Mouse (Mus musculus) liver, adult 2 months (tissue): ENCODE measurements around the gene Mtcp1. TPM values are rescaled to one million over a fixed set of nuclear protein-coding genes. Genes with fewer than 3 reads are reported as not detected.
A peak's percentile ranks its signal among the peaks of the same experiment; 100 is the strongest.

Source experiments
- DNase-seq: peaks from one replicate; pipeline ENCODE4 v3.0.0-alpha.2; 2011; ENCODE audit warnings: low read depth, low spot score; ENCODE audit errors: extremely low read depth
- H3K27ac ChIP-seq: fragments of 200-500 bp; replicated peaks from 2 replicates; pipeline ENCODE4 v1.5.1; 2012; ENCODE audit warnings: low read depth, mild to moderate bottlenecking, control low read depth, inconsistent platforms, low read length; ENCODE audit not compliant: insufficient read depth
- H3K27me3 ChIP-seq: fragments of 200-500 bp; 2 replicates; pipeline ENCODE4 v1.6.1; 2012; ENCODE audit warnings: mild to moderate bottlenecking, moderate library complexity, low read length, inconsistent platforms; ENCODE audit not compliant: control insufficient read depth, insufficient read depth
- H3K36me3 ChIP-seq: fragments of 200-500 bp; 2 replicates; pipeline ENCODE4 v1.6.1; 2012; ENCODE audit warnings: low read length, inconsistent platforms; ENCODE audit not compliant: control insufficient read depth, insufficient read depth
- H3K4me1 ChIP-seq: fragments of 200-500 bp; 2 replicates; pipeline ENCODE4 v1.6.1; 2011; ENCODE audit warnings: low read length; ENCODE audit not compliant: control insufficient read depth, insufficient read depth
- H3K4me3 ChIP-seq: fragments of 200-500 bp; 2 replicates; pipeline ENCODE4 v1.5.1; 2011; ENCODE audit warnings: low read depth, mild to moderate bottlenecking, control low read depth, low read length, moderate library complexity; ENCODE audit not compliant: insufficient read depth
- H3K79me2 ChIP-seq: fragments of 200-500 bp; 2 replicates; pipeline ENCODE4 v1.6.1; 2012; ENCODE audit warnings: inconsistent platforms, mild to moderate bottlenecking, low read length, moderate library complexity; ENCODE audit not compliant: control insufficient read depth, insufficient read depth
- H3K9ac ChIP-seq: fragments of 200-500 bp; 2 replicates; pipeline ENCODE4 v1.6.1; 2012; ENCODE audit warnings: low read depth, mild to moderate bottlenecking, control low read depth, inconsistent platforms, low read length
- CTCF ChIP-seq: fragments of 200-500 bp; IDR thresholded peaks from 2 replicates; pipeline ENCODE4 v1.5.1; 2011; ENCODE audit warnings: low read depth, low read length, control low read depth
- POLR2A ChIP-seq: fragments of 200-500 bp; IDR thresholded peaks from 2 replicates; pipeline ENCODE4 v1.6.1; 2011; ENCODE audit warnings: low read length, control low read depth; ENCODE audit not compliant: insufficient read depth; ENCODE audit errors: extremely low read depth
- WGBS: fragments of 180-500 bp; shearing (Covaris S2); methylation state at CpG from one replicate; pipeline ENCODE4 v1.1.7; 2018; 5-methylcytosine and 5-hydroxymethylcytosine counted together
- polyA plus RNA-seq: library from polyadenylated mRNA; depleted of rRNA; stranded (reverse); fragments of >200 nt; gene quantifications from 2 replicates; pipeline ENCODE4 v1.2.3, GENCODE M21; 2012; rRNA removed
- total RNA-seq: library from RNA; depleted of rRNA; stranded (reverse); fragments of >200 nt; gene quantifications from 2 replicates; pipeline ENCODE4 v1.2.3, GENCODE M21; 2014; rRNA removed

Mtcp1 gene
- total RNA-seq (8.8 and 9.5 TPM in 2 replicates), polyA plus RNA-seq (1.7 and 2.1 TPM in 2 replicates)

GRCm38 (mm10) chrX:75415936-75416785, at the start of gene Mtcp1, which contains the start of the genes Cmc4 and Brcc3:
Gene Mtcp1 (minus strand): TSS chrX:75416588.
Gene Cmc4 (minus strand): TSS chrX:75416584.
Gene Brcc3 (plus strand): TSS chrX:75416628.
- Histone ChIP-seq H3K27ac (peak within 1 kb of the TSS; percentile 75), H3K27me3 (no peaks in the 10 kb centered on the region), H3K79me2 (no peaks in the 10 kb centered on the region; the same call in 1 of the 2 replicates), H3K36me3 (no peaks in the 10 kb centered on the region), H3K4me1 (no peaks in the 10 kb centered on the region; the same call in 1 of the 2 replicates), H3K4me3 (peak within 1 kb of the TSS; percentile 84), H3K9ac (peak within 1 kb of the TSS; percentile 73)
- TF ChIP-seq POLR2A (peak; percentile 85), CTCF (no peak)
- DNase-seq: peak; percentile 87
- under 1% methylated on average over 52 of the region's 52 CpGs for WGBS

- 100% methylated on average over 1 of the region's 1 CpGs for WGBS
- Histone ChIP-seq H3K4me1 (no peaks in the 10 kb centered on the region), H3K27ac (no peak overlapping the region), H3K79me2 (no peaks in the 10 kb centered on the region), H3K4me3 (no peak overlapping the region), H3K27me3 (no peaks in the 10 kb centered on the region), H3K9ac (no peak overlapping the region), H3K36me3 (peaks cover 8% of the 10 kb centered on the region)
- no peak for DNase-seq
- no peak for TF ChIP-seq POLR2A
- no peak for TF ChIP-seq CTCF
Observed at GRCm38 (mm10) chrX:75454597-75454996, 38.2 kb upstream of the Mtcp1 start.

GRCm38 (mm10) chrX:75409711-75410110, 6.7 kb downstream of the Mtcp1 start:
- no peak overlapping the region for H3K4me3 ChIP-seq
- no peak overlapping the region for H3K27ac ChIP-seq
- no peak for TF ChIP-seq POLR2A
- TF ChIP-seq CTCF: no peak
- 97% methylated on average over 1 of the region's 1 CpGs for WGBS
- H3K27me3 ChIP-seq: no peaks in the 10 kb centered on the region
- DNase-seq: peak; percentile 30
- H3K4me1 ChIP-seq: no peaks in the 10 kb centered on the region; the same call in 1 of the 2 replicates
- H3K9ac ChIP-seq: no peak overlapping the region
- H3K36me3 ChIP-seq: peaks cover 2% of the 10 kb centered on the region
- no peaks in the 10 kb centered on the region; the same call in 1 of the 2 replicates for H3K79me2 ChIP-seq

- Histone ChIP-seq H3K4me3 (no peak overlapping the region), H3K36me3 (peaks cover 2% of the 10 kb centered on the region), H3K9ac (no peak overlapping the region), H3K27me3 (no peaks in the 10 kb centered on the region), H3K4me1 (no peaks in the 10 kb centered on the region; the same call in 1 of the 2 replicates), H3K27ac (no peak overlapping the region; the same call in 1 of the 2 replicates), H3K79me2 (no peaks in the 10 kb centered on the region)
- TF ChIP-seq CTCF (no peak), POLR2A (no peak)
- no peak for DNase-seq
Observed at GRCm38 (mm10) chrX:75403350-75403749, 13.0 kb downstream of the Mtcp1 start.

GRCm38 (mm10) chrX:75402668-75403067, 13.7 kb downstream of the Mtcp1 start:
- WGBS: 86% methylated on average over 2 of the region's 2 CpGs
- TF ChIP-seq POLR2A (no peak), CTCF (no peak)
- H3K4me1 ChIP-seq: no peaks in the 10 kb centered on the region; the same call in 1 of the 2 replicates
- H3K4me3 ChIP-seq: no peak overlapping the region
- peaks cover 2% of the 10 kb centered on the region for H3K36me3 ChIP-seq
- DNase-seq: peak; percentile 19
- no peaks in the 10 kb centered on the region for H3K27me3 ChIP-seq
- no peak overlapping the region for H3K9ac ChIP-seq
- H3K27ac ChIP-seq: peak overlapping the region; percentile 48
- no peaks in the 10 kb centered on the region for H3K79me2 ChIP-seq

- WGBS: 87% methylated on average over 1 of the region's 1 CpGs
- no peak overlapping the region for H3K27ac ChIP-seq
- H3K36me3 ChIP-seq: peaks cover 2% of the 10 kb centered on the region; the same call in 1 of the 2 replicates
- TF ChIP-seq POLR2A (no peak), CTCF (no peak)
- no peaks in the 10 kb centered on the region; the same call in 1 of the 2 replicates for H3K4me1 ChIP-seq
- no peak overlapping the region for H3K4me3 ChIP-seq
- no peaks in the 10 kb centered on the region for H3K27me3 ChIP-seq
- no peak overlapping the region for H3K9ac ChIP-seq
- H3K79me2 ChIP-seq: no peaks in the 10 kb centered on the region
- DNase-seq: no peak
Observed at GRCm38 (mm10) chrX:75399471-75399870, 16.9 kb downstream of the Mtcp1 start.
